Mouse (Mus musculus) heart, embryonic 14.5 days (tissue): ENCODE measurements around the gene Acer2. TPM values are rescaled to one million over a fixed set of nuclear protein-coding genes. Genes with fewer than 3 reads are reported as not detected.
A peak's percentile ranks its signal among the peaks of the same experiment; 100 is the strongest.

Experiments
- ATAC-seq: fragments of 200-750 bp; cut with Nextera tagmentation; 2 replicates; pipeline ENCODE4 v1.8.0; 2017; ENCODE audit warnings: low read depth, moderate TSS enrichment; ENCODE audit not compliant: insufficient number of reproducible peaks, insufficient read depth, low FRiP score
- H3K27ac ChIP-seq, 2 experiments: fragments of 200-500 bp in 1 of 2; fragments of 300-500 bp in 1 of 2; sonication (generic) in 1 of 2; replicated peaks in 1 of 2; 2 replicates each; pipeline ENCODE4 v1.5.1; 2012 to 2014; ENCODE audit warnings: low read depth in 2 of 2, low read length in 2 of 2, control low read depth in 1 of 2, mild to moderate bottlenecking in 1 of 2, mixed read lengths in 1 of 2; ENCODE audit not compliant: control insufficient read depth in 1 of 2, insufficient read depth in 1 of 2
- H3K27me3 ChIP-seq: fragments of 300-500 bp; sonication (generic); 2 replicates; pipeline ENCODE4 v1.6.1; 2014; ENCODE audit warnings: mild to moderate bottlenecking, low read length, control low read depth; ENCODE audit not compliant: control insufficient read depth, insufficient read depth
- H3K36me3 ChIP-seq: fragments of 300-500 bp; sonication (generic); 2 replicates; pipeline ENCODE4 v1.6.1; 2014; ENCODE audit warnings: mild to moderate bottlenecking, control low read depth, low read length, mixed read lengths; ENCODE audit not compliant: control insufficient read depth, insufficient read depth
- H3K4me1 ChIP-seq, 2 experiments: fragments of 200-500 bp in 1 of 2; fragments of 300-500 bp in 1 of 2; sonication (generic) in 1 of 2; 2 replicates each; pipeline ENCODE4 v1.6.1; 2012 to 2014; ENCODE audit warnings: low read length in 2 of 2, control low read depth in 1 of 2, mixed read lengths in 1 of 2; ENCODE audit not compliant: control insufficient read depth in 2 of 2, insufficient read depth in 2 of 2
- H3K4me2 ChIP-seq: fragments of 300-500 bp; sonication (generic); 2 replicates; pipeline ENCODE4 v1.6.1; 2014; ENCODE audit warnings: mild to moderate bottlenecking, low read length
- H3K4me3 ChIP-seq, 2 experiments: fragments of 200-500 bp in 1 of 2; fragments of 300-500 bp in 1 of 2; sonication (generic) in 1 of 2; 2 replicates each; pipeline ENCODE4 v1.5.1; 2012 to 2014; ENCODE audit warnings: low read length in 2 of 2, mild to moderate bottlenecking in 2 of 2, control low read depth in 1 of 2, low read depth in 1 of 2, moderate library complexity in 1 of 2; ENCODE audit not compliant: control insufficient read depth in 1 of 2, insufficient read depth in 1 of 2
- H3K9ac ChIP-seq: fragments of 300-500 bp; sonication (generic); 2 replicates; pipeline ENCODE4 v1.6.1; 2014; ENCODE audit warnings: mild to moderate bottlenecking, low read length
- H3K9me3 ChIP-seq: fragments of 300-500 bp; sonication (generic); 2 replicates; pipeline ENCODE4 v1.6.1; 2016; ENCODE audit warnings: low read length, control low read depth; ENCODE audit not compliant: control insufficient read depth
- WGBS: fragments of 180-500 bp; shearing (Covaris S2); extraction: QIAGEN DNeasy Blood & Tissue Kit; methylation state at CpG from one replicate; pipeline ENCODE4 v1.1.7; 2014; 5-methylcytosine and 5-hydroxymethylcytosine counted together
- polyA plus RNA-seq: library from polyadenylated mRNA; unstranded; fragments of >200 nt; fragmentation: Nextera tagmentation; extraction: Ambion mirVana; gene quantifications from 2 replicates; pipeline ENCODE4 v1.2.1, GENCODE M21; 2014

Gene Acer2
- polyA plus RNA-seq, 1 experiment from 2014 or later = 35.1 TPM

- Histone ChIP-seq H3K36me3 (peaks cover 43% of the 10 kb centered on the region), H3K27ac (no peak overlapping the region), H3K9ac (no peak overlapping the region), H3K4me1 (peaks cover under 1 to 3% of the 10 kb centered on the region in 2 experiments; a peak in 1 of 4 replicates), H3K9me3 (no peaks in the 10 kb centered on the region), H3K4me3 (no peak overlapping the region), H3K27me3 (no peaks in the 10 kb centered on the region), H3K4me2 (no peak overlapping the region)
- ATAC-seq = no peak
- WGBS = 76% methylated on average over 4 of the region's 4 CpGs
These were observed 21.2 kb upstream of the Acer2 start for GRCm38 (mm10) chr4:86852813-86853590.

GRCm38 (mm10) chr4:86856304-86857112 is 17.7 kb upstream of the Acer2 start:
- Histone ChIP-seq H3K27ac (peak overlapping the region; percentile 89 to 93), H3K36me3 (peaks cover 37% of the 10 kb centered on the region), H3K27me3 (no peaks in the 10 kb centered on the region), H3K9me3 (no peaks in the 10 kb centered on the region), H3K9ac (peak overlapping the region; percentile 94), H3K4me3 (peak overlapping the region; percentile 66 to 72), H3K4me2 (peak overlapping the region; percentile 92), H3K4me1 (peaks cover 2 to 10% of the 10 kb centered on the region in 2 experiments; a peak in 1 of 4 replicates)
- ATAC-seq = no peak
- 2% methylated on average over 50 of the region's 50 CpGs for WGBS

- H3K9ac ChIP-seq = peak within 1 kb of the TSS; percentile 94
- peak; percentile 97 for ATAC-seq
- H3K4me1 ChIP-seq = peaks cover 2 to 10% of the 10 kb centered on the region in 2 experiments; a peak in 1 of 4 replicates
- H3K9me3 ChIP-seq = no peaks in the 10 kb centered on the region
- H3K4me2 ChIP-seq = peak within 1 kb of the TSS; percentile 92
- peak within 1 kb of the TSS; percentile 66 to 72 for H3K4me3 ChIP-seq
- peak within 1 kb of the TSS; percentile 89 to 93 for H3K27ac ChIP-seq
- peaks cover 33% of the 10 kb centered on the region for H3K36me3 ChIP-seq
- no peaks in the 10 kb centered on the region for H3K27me3 ChIP-seq
- under 1% methylated on average over 68 of the region's 68 CpGs for WGBS
These were observed 16.8 kb upstream of the Acer2 start, which contains the start of gene Rps6 for GRCm38 (mm10) chr4:86857113-86858069. Gene Rps6 (minus strand): TSS chr4:86857412.

- H3K36me3 ChIP-seq = peaks cover 26% of the 10 kb centered on the region
- H3K4me3 ChIP-seq = peak overlapping the region; percentile 66 to 72; a peak in 3 of 4 replicates
- peak overlapping the region in 1 of 2 experiments; percentile 89; a peak in 3 of 4 replicates for H3K27ac ChIP-seq
- ATAC-seq = no peak
- peak overlapping the region; percentile 81 for H3K4me2 ChIP-seq
- peaks cover 2 to 10% of the 10 kb centered on the region in 2 experiments; a peak in 1 of 4 replicates for H3K4me1 ChIP-seq
- peak overlapping the region; percentile 79 for H3K9ac ChIP-seq
- H3K9me3 ChIP-seq = no peaks in the 10 kb centered on the region
- WGBS = 61% methylated on average over 12 of the region's 12 CpGs
- H3K27me3 ChIP-seq = no peaks in the 10 kb centered on the region
These were observed 16.1 kb upstream of the Acer2 start for GRCm38 (mm10) chr4:86858070-86858440.

- WGBS = 72% methylated on average over 5 of the region's 5 CpGs
- no peak overlapping the region for H3K9ac ChIP-seq
- H3K4me1 ChIP-seq = no peaks in the 10 kb centered on the region
- no peaks in the 10 kb centered on the region for H3K36me3 ChIP-seq
- ATAC-seq = no peak
- no peak overlapping the region for H3K4me2 ChIP-seq
- H3K27me3 ChIP-seq = no peaks in the 10 kb centered on the region
- H3K9me3 ChIP-seq = no peaks in the 10 kb centered on the region
- H3K27ac ChIP-seq = no peak overlapping the region
- no peak overlapping the region for H3K4me3 ChIP-seq
These were observed 10.1 kb upstream of the Acer2 start for GRCm38 (mm10) chr4:86864087-86864486.

GRCm38 (mm10) chr4:86871988-86872387 is 2.2 kb upstream of the Acer2 start:
- peaks cover 3% of the 10 kb centered on the region; the same call in 1 of the 2 replicates for H3K27me3 ChIP-seq
- H3K27ac ChIP-seq = no peak overlapping the region
- no peak overlapping the region for H3K9ac ChIP-seq
- H3K36me3 ChIP-seq = no peaks in the 10 kb centered on the region
- H3K4me2 ChIP-seq = no peak overlapping the region
- ATAC-seq = no peak
- no peaks in the 10 kb centered on the region for H3K9me3 ChIP-seq
- no peak overlapping the region for H3K4me3 ChIP-seq
- H3K4me1 ChIP-seq = no peaks in the 10 kb centered on the region

GRCm38 (mm10) chr4:86873072-86873471 is 1.1 kb upstream of the Acer2 start:
- ATAC-seq = no peak
- Histone ChIP-seq H3K9me3 (no peaks in the 10 kb centered on the region), H3K4me1 (no peaks in the 10 kb centered on the region), H3K4me3 (no peak overlapping the region), H3K4me2 (no peak overlapping the region), H3K9ac (no peak overlapping the region), H3K27ac (no peak overlapping the region), H3K27me3 (peaks cover 3% of the 10 kb centered on the region; the same call in 1 of the 2 replicates), H3K36me3 (no peaks in the 10 kb centered on the region)
- WGBS = 62% methylated on average over 4 of the region's 4 CpGs
